Mouse (Mus musculus) stomach, postnatal 0 days (tissue): ENCODE data around the gene Tex2.

Source experiments
- CTCF ChIP-seq: IDR thresholded peaks from 2 replicates; pipeline ENCODE4 v1.5.1; 2016; ENCODE audit warnings: antibody characterized with exemption, low read depth, mild to moderate bottlenecking, moderate library complexity
- EP300 ChIP-seq: optimal IDR thresholded peaks from 2 replicates; pipeline ENCODE3; 2016; ENCODE audit warnings: antibody characterized with exemption

- TF ChIP-seq EP300 = no peak
- no peak for TF ChIP-seq CTCF
Observed at GRCm38 (mm10) chr11:106623629-106624028, 10.4 kb upstream of the Tex2 start.
